9 mouse cellular contexts compared by ENCODE assay signal in the genomic region with DNA sequence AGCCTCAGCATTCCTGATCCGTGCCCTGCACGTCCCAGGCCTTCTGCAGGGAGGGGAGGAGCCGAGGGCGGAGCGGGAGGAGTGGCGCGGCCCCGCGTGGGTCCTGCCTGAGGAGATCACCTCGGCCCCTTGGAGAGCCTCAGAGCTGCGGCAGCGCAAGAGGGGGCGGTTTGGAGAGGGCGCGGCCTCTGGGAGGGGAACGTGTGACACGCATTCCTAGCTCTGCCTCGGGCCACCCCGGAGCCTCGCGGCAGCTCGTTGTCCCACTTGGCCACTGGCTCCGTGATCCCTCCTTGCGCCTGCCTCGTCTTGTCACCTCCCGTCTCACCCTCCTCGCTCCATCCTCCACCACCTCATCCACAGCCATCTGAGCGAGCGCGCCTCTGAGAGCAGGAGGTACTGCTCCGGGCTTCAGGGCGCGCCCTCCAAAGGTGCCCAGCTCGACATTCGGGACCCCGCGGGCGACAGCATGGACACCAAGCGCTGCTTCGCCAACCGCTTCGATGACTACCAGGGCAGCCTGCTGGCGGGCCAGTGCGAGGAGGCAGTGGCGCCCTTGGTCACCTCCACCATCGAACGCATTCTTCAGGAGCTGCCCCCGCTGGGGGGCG. TPM values are rescaled to one million over a fixed set of nuclear protein-coding genes. Genes with fewer than 3 reads are reported as not detected.
A peak's percentile ranks its signal among the peaks of the same experiment; 100 is the strongest.
DNase-seq lines count a peak whose midpoint lies in the region; ATAC-seq lines count a peak whose summit lies in the region.
"Had no signal": no experiment of that assay in that cellular context is flagged by ENCODE, and none has a peak within 500 bp of the region (broad histone marks: within the 10 kb centered on the region; RNA-seq: fewer than 3 reads in every experiment).

A gene (plus strand): TSS at position 142 of the 611 bp plus-strand sequence.

- peak within 1 kb of the TSS; percentile 70 for H3K4me3 ChIP-seq in brown adipose tissue, adult 24 weeks (ENCODE audit: insufficient read depth, low read depth, low read length)
- peak within 1 kb of the TSS; percentile 45 for H3K4me3 ChIP-seq in forebrain, embryonic 12.5 days (replicated peaks)
- H3K4me3 ChIP-seq in hindbrain, embryonic 13.5 days = peak within 1 kb of the TSS; percentile 49
- peak within 1 kb of the TSS; percentile 45 for H3K4me3 ChIP-seq in limb, embryonic 15.5 days
- H3K4me3 ChIP-seq in midbrain, embryonic 16.5 days (ENCODE audit: low read depth, low read length) = peak within 1 kb of the TSS; percentile 50

- WGBS in forebrain, embryonic 12.5 days = 17% methylated on average over 39 of the region's 49 CpGs
- WGBS in hindbrain, embryonic 13.5 days = 19% methylated on average over 42 of the region's 49 CpGs
- 24% methylated on average over 47 of the region's 49 CpGs for WGBS in limb, embryonic 15.5 days
- WGBS in midbrain, embryonic 16.5 days = 25% methylated on average over 19 of the region's 49 CpGs

- H3K4me1 ChIP-seq in brown adipose tissue, adult 24 weeks (ENCODE audit: control insufficient read depth, insufficient read depth, insufficient read length, low read length) = peaks cover 3% of the 10 kb centered on the region
- 0 out of 2 replicates have a peak, but pooled peaks cover 2% of the 10 kb centered on the region for H3K4me1 ChIP-seq in forebrain, embryonic 12.5 days
- no peaks in the 10 kb centered on the region for H3K4me1 ChIP-seq in hindbrain, embryonic 13.5 days (replicated peaks)
- peaks cover 4% of the 10 kb centered on the region; the same call in 1 of the 2 replicates for H3K4me1 ChIP-seq in limb, embryonic 15.5 days
- H3K4me1 ChIP-seq in midbrain, embryonic 16.5 days (ENCODE audit: control insufficient read depth, insufficient read depth, low read length) = no peaks in the 10 kb centered on the region

- peaks cover 13% of the 10 kb centered on the region for H3K27me3 ChIP-seq in forebrain, embryonic 12.5 days
- 0 out of 2 replicates have a peak, but pooled peaks cover 11% of the 10 kb centered on the region for H3K27me3 ChIP-seq in hindbrain, embryonic 13.5 days
- peaks cover 10% of the 10 kb centered on the region for H3K27me3 ChIP-seq in limb, embryonic 15.5 days
- H3K27me3 ChIP-seq in midbrain, embryonic 16.5 days (ENCODE audit: control insufficient read depth, insufficient read depth, low read depth, low read length) = no peaks in the 10 kb centered on the region

- H3K9me3 ChIP-seq in forebrain, embryonic 12.5 days = no peaks in the 10 kb centered on the region
- H3K9me3 ChIP-seq in hindbrain, embryonic 13.5 days = no peaks in the 10 kb centered on the region
- no peaks in the 10 kb centered on the region for H3K9me3 ChIP-seq in limb, embryonic 15.5 days
- no peaks in the 10 kb centered on the region for H3K9me3 ChIP-seq in midbrain, embryonic 16.5 days (replicated peaks; ENCODE audit: control insufficient read depth, low read length, poor library complexity, severe bottlenecking)
- H3K9me3 ChIP-seq: G1E had no signal

- ATAC-seq in forebrain, embryonic 12.5 days (ENCODE audit: low FRiP score) = peak; percentile 72
- peak; percentile 83 for ATAC-seq in hindbrain, embryonic 13.5 days (ENCODE audit: low FRiP score)
- no peak for ATAC-seq in limb, embryonic 15.5 days (ENCODE audit: insufficient number of reproducible peaks, low FRiP score, low TSS enrichment, low read depth)
- ATAC-seq in midbrain, embryonic 16.5 days = peak; percentile 86

- peak within 1 kb of the TSS; percentile 49 for H3K9ac ChIP-seq in forebrain, embryonic 12.5 days
- peak within 1 kb of the TSS; percentile 70 for H3K9ac ChIP-seq in hindbrain, embryonic 13.5 days
- H3K9ac ChIP-seq in limb, embryonic 15.5 days = no peak within 1 kb of the TSS
- H3K9ac ChIP-seq in midbrain, embryonic 16.5 days (ENCODE audit: low read depth, low read length) = peak within 1 kb of the TSS; percentile 52

- peak within 1 kb of the TSS; percentile 62 for H3K4me2 ChIP-seq in forebrain, embryonic 12.5 days
- peak within 1 kb of the TSS; percentile 61 for H3K4me2 ChIP-seq in hindbrain, embryonic 13.5 days
- peak within 1 kb of the TSS; percentile 72 for H3K4me2 ChIP-seq in limb, embryonic 15.5 days
- H3K4me2 ChIP-seq in midbrain, embryonic 16.5 days (ENCODE audit: low read length) = peak within 1 kb of the TSS; percentile 66

- H3K27ac ChIP-seq in brown adipose tissue, adult 24 weeks (replicated peaks; ENCODE audit: low read depth, low read length) = no peak within 1 kb of the TSS
- H3K27ac ChIP-seq in forebrain, embryonic 12.5 days = no peak within 1 kb of the TSS
- peak within 1 kb of the TSS; percentile 23; the same call in 1 of the 2 replicates for H3K27ac ChIP-seq in hindbrain, embryonic 13.5 days
- no peak within 1 kb of the TSS for H3K27ac ChIP-seq in limb, embryonic 15.5 days
- H3K27ac ChIP-seq in midbrain, embryonic 16.5 days (ENCODE audit: low read length) = peak within 1 kb of the TSS; percentile 47; the same call in 1 of the 2 replicates

- DNase-seq in heart, adult 11 months = peak; percentile 95
- no peak for DNase-seq in heart, adult 8-10 months (ENCODE audit: low spot score)
- DNase-seq in thymus, postnatal 36 days = peak; percentile 2 to 9

- H3K36me3 ChIP-seq in forebrain, embryonic 12.5 days (replicated peaks) = no peaks in the 10 kb centered on the region
- H3K36me3 ChIP-seq in hindbrain, embryonic 13.5 days = no peaks in the 10 kb centered on the region
- H3K36me3 ChIP-seq in limb, embryonic 15.5 days = no peaks in the 10 kb centered on the region
- H3K36me3 ChIP-seq in midbrain, embryonic 16.5 days (ENCODE audit: control insufficient read depth, insufficient read depth, low read length) = no peaks in the 10 kb centered on the region
- H3K36me3 ChIP-seq: G1E had no signal

RNA-seq across cellular contexts. Expression of the gene that starts here (rescaled TPM):
- total RNA-seq in heart, adult 8-10 months (2022) = 1 to 10 TPM; 2.7 to 6.0 (median 5.0) TPM
- polyA plus RNA-seq in brown adipose tissue, adult 24 weeks (2012; ENCODE audit: insufficient read depth, insufficient read length, missing spikeins) = 0.36 TPM in 1 of 2 replicates, not detected in the other
- polyA plus RNA-seq in forebrain, embryonic 12.5 days (2016; fragmentation: Nextera tagmentation; extraction: Ambion mirVana) = 2.5 and 2.8 TPM in 2 replicates
- 3.6 and 4.0 TPM in 2 replicates for polyA plus RNA-seq in hindbrain, embryonic 13.5 days (2015; fragmentation: Nextera tagmentation; extraction: Ambion mirVana)
- polyA plus RNA-seq in limb, embryonic 15.5 days (2015; fragmentation: Nextera tagmentation; extraction: Ambion mirVana) = 0.78 and 0.81 TPM in 2 replicates
- polyA plus RNA-seq in midbrain, embryonic 16.5 days (2015; fragmentation: Nextera tagmentation; extraction: Ambion mirVana) = 5.1 and 5.6 TPM in 2 replicates
- polyA plus RNA-seq: G1E had no signal

Comparison
In these comparisons a context has a peak if more than half of its experiments do, and no peak if none do; other contexts are left out.
1. H3K27ac ChIP-seq: peak in hindbrain, embryonic 13.5 days (single experiment) and midbrain, embryonic 16.5 days (single experiment); none in brown adipose tissue, adult 24 weeks (single experiment), forebrain, embryonic 12.5 days (single experiment) and limb, embryonic 15.5 days (single experiment).
2. Peak in every context shown above with its lines, with median percentiles within 50 percentile points of each other: H3K4me3 ChIP-seq and H3K4me2 ChIP-seq.